Mouse (Mus musculus) monocyte, adult 2 months (primary cell): Measurements from ENCODE around the gene Sox9.

Experiments
- DNase-seq, 2 experiments: peaks; one replicate each; pipeline ENCODE4 v3.0.0; 2022; ENCODE audit warnings: low spot score in 2 of 2, low read depth in 1 of 2

Sox9 gene

DNA sequence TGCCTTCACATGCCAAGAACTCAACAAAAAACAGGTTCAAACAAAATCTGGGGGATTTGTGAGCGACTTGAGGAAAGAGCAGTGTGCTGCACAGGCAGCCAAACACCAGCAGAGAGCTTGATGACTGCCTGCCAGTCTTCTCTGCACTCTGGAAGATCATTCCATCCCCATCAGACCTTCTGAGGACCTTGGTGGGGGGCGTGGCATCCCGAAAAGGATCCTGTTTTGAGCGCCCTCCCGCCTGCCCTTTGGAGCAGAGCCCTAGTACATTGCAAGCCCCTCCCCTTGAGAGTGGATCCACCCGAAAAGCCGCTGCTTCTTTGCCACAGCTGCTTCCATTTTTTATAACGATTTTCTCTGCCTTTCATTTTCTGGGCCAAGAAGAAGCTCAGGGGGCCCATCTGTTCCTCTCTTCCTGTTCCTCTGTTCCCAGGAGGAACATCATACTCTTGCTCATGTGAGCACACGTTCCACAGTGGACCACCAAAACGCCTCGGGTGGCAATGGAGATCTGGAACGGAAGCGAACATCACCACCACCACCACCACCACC lies 16.9 kb downstream of the Sox9 start:
- no peak for DNase-seq

DNA sequence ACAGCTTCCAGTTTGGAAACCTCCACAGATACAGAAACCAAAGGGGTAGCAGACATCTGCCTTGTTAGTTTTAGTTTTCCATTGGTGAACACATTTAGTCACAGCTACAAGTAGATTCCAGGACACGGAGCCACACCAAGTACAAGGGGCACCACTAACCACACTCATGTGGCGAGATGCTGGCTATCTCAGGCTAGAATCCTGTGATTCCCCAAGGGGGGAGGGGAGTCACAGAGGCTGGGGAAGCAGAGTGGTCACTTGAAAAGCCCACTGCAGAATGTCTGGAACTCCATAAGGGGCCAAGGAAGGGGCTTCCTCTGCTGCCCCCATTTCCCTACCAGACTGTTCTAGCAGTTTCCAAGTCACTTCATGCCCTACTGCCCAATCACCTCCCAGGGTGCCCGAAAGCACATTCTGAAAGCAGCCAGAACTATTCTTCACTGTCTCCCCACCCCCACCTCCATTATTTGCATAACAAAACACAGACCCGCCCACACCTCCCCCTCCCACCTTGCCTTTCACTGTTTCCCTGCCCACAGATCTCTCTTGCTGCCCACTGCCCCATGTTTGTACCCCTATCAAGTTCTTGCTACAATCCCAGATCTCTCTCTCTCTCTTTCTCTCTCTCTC lies 19.3 kb downstream of the Sox9 start:
- DNase-seq: no peak

DNA sequence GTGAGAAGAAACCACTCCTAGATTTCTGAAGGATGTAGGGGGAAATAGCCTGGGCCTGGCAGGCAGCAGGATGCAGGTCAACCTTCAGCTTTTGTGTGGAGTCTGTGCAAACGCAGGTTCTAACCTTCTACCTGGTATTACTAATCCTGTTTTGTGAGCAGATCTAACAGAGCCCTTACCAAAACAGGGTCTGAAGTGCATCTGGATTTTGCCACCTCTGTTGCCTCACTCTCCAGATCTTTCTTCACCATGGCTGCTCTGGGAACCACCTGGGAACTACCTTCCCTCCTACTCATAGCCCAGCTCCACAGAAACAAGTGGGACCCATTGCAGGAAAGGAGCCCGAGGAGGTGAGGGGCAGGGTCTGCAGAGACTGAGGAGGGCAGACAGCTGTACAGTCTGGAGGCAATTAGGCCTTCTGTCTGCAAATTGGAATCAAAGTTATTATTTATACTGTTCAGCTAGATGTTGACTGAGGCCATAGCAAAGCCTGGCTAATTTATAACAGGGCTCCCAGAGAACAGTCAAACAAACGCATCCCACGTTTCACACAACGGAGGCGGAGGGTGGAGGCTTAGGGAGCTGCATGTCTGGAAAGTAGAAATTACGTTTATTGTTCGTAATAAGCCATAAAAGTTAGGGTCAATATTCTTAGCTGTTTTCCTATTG lies 25.9 kb downstream of the Sox9 start:
- DNase-seq: no peak

DNA sequence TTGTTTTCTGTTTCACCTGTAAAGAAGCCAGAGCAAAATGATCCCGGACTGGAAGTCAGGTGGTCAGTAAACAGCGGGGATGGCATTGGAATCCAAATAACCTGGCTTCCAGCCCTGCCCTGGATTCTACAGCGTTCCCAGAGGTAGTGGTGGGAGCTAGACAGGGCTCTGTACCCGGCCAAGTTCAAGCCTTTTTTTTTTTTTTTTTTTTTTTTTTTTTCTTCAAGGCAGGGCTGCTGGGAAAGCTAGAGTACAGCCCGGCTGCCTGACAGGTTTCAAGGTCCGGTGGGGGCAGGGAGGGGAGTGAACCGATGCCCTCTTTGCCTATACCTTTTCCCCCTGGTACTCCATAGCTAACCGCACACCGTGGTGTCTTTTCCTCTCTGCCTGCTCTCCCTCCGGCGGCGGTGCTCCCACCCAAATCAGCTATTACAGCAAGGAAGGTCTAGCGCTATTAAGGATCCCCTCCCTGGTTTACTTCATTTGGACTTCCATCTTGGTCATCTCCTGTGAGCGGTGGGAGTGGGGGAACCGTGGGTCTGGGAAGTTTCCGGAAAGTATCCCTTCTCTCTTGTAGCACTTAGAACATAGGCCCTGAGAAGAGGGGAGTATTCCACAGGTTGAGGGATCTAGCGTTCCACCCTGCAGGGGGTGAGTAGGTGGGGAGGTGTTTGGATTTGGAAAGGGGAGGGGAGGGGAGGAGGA lies 28.6 kb downstream of the Sox9 start:
- no peak for DNase-seq

DNA sequence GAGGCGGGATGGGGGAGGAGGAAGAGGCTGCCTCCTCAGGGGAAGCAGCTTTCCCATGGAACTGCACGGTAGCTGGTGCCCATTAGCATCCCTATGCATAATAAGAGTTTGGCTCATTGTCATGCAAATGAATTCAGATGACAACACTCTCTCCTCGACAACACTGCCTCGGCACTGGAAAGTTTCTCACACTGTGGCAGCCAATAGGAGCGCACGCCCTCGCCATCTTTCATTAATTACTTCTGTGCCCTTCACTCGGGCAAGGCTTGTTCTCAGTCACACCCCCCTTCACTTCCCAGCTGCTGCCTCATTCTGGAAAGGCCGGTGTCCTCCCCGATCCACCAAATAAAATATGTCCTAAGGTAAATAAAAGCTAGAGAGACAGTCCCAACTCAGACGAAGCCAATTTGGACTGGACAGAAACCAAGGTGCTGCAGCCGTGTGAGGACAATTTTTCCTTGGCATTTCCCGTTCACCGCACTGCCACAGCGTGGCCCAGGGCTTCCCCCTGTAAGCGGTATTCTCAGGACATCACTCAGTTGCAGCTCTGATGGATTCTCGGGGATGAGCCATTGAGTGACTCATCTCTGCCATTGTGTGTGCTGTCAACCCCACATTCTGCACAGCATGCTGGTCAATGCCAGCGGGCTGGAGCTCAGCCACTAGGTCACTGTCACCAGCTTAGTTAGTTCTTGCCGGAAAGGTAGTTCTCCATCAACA lies 29.3 kb downstream of the Sox9 start:
- DNase-seq: no peak

DNA sequence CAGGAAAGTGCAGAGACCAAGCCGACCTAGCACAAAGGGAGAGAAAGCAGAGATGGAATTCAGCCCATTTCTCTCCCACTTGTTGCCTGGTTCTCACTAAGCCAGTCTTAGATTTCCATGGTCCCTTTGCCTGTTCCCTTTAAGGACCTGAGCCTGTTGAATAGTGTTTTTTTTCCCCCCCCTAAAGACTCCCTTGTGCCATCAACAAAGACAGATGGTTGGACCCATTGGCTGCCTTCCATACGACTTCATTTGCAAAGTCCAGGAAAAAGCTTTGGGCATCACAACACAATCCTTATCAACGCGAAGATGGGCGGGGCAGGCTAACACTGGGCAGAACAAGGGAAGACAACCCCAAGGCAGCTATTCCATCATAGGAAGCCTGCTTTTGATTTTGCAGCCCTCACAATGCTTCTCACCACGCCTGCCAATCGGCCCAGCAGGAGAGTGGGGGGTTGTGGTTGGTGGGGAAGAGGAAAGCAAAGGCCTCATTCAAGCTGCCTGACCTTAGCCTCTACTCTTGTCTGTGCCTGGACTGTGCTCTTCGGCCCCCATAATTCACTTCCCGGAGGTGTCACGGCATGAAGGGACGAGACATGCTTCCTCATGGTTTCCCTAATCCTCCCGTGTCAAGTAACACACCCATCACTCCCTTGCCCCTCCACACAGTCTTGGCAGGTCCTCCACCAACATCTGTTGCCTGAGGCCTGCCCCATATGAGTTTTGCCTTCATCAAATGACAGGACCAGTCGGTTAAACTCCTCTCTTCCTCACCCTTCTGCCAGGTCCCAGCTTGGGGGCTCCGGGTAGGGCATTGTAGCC lies 36.0 kb downstream of the Sox9 start:
- no peak for DNase-seq

DNA sequence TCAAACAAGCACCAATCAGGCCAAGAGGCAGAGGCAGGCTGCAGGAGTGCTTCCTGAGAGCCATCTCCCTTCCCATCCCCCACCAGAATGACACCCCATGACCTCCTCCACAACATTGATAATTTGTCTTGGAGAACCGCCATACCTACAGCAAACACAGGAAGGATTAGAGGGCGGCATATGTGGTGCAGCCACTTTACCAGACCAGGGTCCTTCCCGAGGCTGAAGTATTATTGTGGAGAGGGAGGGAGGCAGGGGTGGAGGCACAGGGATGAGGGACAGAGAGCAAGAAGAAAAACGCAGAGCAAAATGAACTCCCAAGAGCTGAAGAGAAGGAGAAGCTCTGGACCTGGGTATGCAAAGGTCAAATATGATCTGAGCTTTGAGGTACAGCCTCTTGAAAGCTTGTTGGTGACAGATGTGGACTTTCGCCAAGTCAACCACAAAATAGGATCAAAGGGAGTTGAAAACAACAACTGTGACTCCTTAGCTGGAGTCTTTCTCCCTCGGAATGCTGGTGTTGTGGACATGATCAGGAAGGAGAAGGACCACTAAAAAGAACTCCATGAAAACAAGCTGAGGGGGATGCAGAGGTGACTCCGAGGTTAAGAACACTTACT lies 36.7 kb downstream of the Sox9 start:
- no peak for DNase-seq

DNA sequence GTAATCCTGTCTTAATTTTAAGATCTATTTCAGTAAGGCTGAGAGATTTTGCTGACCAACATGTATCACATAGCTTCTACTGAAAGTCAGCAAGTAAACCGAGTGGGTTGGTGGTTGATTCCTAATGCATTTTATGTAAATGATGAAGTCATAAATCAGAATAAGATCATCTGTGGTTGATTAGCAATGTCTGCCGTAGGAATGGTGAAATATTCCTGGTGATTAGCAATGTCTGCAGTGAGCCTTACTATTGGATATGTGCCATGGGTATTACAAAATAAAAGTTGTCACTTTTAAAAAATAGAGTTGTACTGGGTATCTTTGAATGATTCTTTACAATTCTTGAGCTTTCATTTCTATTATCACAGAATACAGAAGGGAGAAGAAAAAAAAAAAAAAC lies 39.5 kb downstream of the Sox9 start:
- no peak for DNase-seq

DNA sequence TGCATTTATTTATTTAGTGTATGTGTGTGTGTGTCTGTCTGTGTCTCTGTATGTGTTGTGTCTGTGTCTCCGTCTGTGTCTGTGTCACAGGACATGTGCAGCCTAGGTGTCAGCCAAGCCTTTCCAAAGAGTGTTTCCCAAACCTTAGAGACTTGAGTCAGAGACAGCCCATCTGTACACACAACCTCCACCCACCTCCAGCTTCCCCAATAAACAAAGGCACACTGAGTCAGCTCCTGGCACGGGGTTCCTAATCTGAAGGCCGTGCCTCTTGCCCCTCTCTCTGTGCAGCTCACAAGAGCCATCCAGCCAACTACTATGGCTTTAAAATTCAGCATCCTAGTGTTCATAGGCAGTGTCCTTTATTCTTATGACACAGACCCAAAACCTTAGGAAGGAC lies 42.1 kb downstream of the Sox9 start:
- DNase-seq: no peak

DNA sequence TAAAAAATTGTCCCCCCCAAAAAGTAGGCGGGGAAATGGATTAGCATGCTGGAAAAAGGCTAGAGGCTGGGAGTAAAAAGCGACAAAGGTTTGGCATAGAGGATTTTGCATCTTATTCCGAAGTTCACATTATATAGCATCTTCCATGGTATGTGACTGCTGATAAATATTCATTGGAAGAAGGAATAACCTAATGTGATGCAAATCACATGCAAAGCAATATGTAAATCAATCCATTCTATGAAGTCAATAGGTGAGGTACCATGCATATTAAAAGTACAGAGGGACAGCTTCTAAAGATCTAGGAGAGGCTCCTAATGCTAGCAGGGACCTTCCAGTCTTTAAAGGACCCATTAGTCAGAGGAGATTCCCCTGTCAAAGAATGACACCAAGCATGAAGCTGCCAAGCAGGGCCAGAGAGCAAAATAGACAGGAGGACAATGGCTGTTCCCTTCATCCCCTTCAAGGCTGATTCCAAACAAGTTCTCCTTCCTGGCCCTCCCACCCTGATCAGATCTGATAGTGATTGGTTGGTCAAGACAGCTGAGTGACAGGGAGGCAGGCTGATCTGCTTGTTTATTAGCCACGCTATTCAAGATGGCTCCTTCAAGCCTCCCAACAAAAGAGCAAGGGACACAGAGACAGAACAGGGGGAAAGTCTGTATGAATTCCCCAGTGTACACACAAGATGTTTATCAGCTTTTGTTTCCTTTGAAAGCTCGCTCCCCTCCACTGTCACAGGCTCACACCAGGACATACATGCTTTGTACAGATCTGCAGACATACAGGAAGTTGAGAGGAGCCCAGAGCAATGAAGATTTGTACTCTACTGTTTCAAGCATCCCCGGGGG lies 44.4 kb downstream of the Sox9 start:
- no peak for DNase-seq

DNA sequence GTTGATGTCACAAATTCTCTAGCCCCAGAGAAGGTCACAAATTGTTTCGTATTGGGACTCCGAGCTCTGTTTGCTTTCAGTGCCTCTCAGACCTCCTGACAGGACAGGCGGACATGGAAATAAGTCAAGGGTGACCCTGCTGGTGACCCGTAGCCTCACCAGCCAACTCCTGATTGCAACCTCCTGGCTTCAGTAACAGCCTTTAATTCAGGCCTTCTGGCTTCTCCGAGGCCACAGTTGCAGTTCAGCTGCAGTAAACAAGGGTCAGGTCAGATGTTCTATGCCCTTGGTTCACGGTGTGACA lies 45.0 kb downstream of the Sox9 start:
- no peak for DNase-seq

DNA sequence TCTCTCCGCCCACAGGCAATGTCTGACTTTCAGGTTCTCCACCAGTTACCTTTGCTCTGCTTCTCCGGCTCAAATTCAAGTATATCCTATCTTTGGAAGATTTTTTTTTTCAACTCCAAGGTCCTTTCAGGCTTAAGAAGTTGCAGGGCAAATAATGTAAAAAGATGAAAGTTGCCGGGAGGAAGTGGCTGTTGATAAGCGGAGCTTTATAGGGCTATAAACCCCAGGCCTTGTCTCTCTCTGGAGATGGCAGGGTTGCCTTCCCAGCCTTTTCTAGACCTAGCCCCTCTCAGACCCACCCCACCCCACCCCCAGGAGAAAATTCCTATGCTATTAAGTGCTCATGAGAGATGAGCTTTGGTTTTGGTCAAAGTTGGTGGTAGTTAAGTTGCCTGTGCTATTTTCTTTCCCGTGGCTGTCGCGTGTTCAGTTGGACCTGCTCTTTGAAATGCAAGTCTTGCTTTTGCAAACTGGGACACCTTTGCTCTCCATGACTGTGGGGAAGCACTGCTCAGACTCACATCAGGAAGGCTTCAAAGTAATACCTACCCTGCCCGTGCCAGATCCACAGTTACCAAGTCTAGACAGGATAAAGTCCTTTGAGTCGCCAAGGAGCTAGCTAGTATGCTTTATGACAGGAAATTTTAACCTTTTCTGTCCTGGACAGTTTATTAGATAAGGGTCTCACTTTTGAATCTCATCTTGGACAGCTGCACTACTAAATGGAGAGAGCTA lies 46.7 kb downstream of the Sox9 start:
- no peak for DNase-seq

DNA sequence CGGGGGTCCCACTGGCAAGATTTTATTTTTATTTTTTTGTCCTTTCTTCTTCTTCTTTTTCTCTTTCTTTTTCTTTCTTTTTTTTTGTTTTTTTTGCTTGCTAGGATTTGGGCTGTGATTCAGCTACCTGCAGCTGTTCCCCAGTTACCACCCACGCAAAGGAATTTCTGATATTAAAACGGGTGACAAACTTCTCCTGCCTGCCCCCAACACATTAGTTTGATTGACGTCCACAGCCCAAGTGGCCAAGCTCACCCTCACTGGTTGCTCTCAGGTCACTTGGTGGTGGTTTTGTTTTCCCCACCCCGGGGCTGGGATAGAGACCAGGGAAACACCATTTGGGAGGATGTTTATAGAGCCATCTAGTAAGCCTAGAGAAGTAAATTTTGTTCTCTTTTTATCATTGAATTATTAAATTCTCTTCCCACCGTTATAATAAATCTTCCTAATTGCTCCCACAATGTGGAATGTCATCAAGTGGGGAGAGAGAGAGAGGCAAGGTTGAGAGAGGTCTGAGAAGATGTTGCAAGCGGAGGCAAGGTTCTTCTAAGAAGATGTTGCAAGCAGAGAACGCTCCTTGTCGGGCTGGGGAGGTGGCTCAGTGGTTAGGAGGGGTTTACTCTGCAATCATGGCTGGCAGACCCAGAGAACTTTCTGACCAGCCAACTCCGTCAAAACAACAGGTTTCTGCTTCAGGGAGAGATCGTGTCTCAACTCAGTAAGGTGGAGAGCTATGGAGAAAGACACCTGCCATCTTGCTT lies 52.4 kb downstream of the Sox9 start:
- DNase-seq: no peak

DNA sequence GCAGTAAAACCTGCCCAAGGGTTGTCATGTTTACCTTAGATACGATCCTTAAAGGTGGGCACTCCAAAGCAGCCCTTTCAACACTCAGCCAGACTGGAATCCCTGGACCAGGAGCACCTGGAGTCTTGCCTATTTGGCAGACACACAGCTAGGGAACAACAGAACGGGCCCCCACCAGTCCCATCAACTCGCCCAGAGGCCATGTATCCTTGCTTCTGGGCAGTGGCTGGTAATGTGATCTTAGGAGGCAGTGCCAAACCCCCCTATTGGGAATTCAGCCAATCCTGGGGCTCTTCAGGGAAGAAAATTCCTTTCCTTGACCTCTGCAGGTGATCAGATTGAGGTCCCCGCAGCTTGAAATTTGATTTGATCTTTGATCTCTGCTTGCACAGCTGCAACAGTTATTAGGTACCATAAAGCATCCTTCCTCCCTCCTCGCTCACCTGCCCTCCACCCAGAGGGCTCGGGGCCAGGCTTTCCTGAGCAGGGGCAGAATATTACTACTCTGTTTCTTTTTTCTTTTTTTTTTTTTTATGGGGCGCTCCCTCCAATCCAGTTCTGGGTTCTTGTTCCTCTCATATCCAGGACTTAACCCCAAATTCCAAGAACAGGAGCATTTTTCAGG lies 53.6 kb downstream of the Sox9 start:
- no peak for DNase-seq
